Mouse (Mus musculus) cerebellum, adult 2 months (tissue): ENCODE measurements at regions not wholly inside any gene's neighbourhood (a gene's known extent, or its start where the extent isn't known, plus 50 kb on each side); places are given as distances from the start of the nearest gene placed in this dataset.

Experiments
- CTCF ChIP-seq: fragments of 200-500 bp; IDR thresholded peaks from 2 replicates; pipeline ENCODE4 v1.5.1; 2011; ENCODE audit warnings: low read depth, mild to moderate bottlenecking, control low read depth, low read length, moderate library complexity, borderline replicate concordance; ENCODE audit not compliant: insufficient read depth
- POLR2A ChIP-seq: fragments of 200-500 bp; IDR thresholded peaks from 2 replicates; pipeline ENCODE4 v1.6.1; 2011; ENCODE audit warnings: low read length, control low read depth, borderline replicate concordance; ENCODE audit not compliant: insufficient read depth

DNA sequence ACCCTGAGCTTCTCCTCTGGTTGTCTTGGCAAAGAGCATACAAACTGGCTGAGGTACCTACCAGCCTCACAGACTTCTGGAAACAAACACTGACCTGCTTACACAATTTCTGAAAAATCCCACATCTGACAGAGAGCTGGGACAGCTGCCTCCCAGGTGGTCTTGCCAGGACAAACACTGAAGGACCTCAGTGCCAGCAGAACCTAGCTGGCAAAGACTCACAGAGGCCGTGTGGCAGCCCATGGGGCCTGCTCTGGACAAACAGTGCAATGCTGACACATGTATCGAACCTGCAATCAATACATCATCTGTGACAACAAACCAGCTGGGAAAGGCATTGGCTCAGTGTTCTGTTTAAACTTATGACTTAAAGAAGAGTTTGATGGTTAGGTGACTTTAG is 167.4 kb downstream of the Pax1 start:
- TF ChIP-seq POLR2A (no peak), CTCF (no peak)
